Mouse (Mus musculus) testis, adult 2 months (tissue): ENCODE data around the gene BC025920. TPM values are rescaled to one million over a fixed set of nuclear protein-coding genes. Genes with fewer than 3 reads are reported as not detected.

Experiments
- H3K27ac ChIP-seq: fragments of 200-500 bp; 2 replicates; pipeline ENCODE4 v1.5.1; 2012; ENCODE audit warnings: low read depth, low read length; ENCODE audit not compliant: control insufficient read depth, insufficient read depth
- H3K27me3 ChIP-seq: fragments of 200-500 bp; 2 replicates; pipeline ENCODE4 v1.6.1; 2012; ENCODE audit warnings: mild to moderate bottlenecking, low read length, moderate library complexity; ENCODE audit not compliant: control insufficient read depth, insufficient read depth
- H3K36me3 ChIP-seq: fragments of 200-500 bp; 2 replicates; pipeline ENCODE4 v1.6.1; 2012; ENCODE audit warnings: mild to moderate bottlenecking, low read length; ENCODE audit not compliant: control insufficient read depth, insufficient read depth
- H3K4me1 ChIP-seq: fragments of 200-500 bp; 2 replicates; pipeline ENCODE4 v1.6.1; 2012; ENCODE audit warnings: low read length; ENCODE audit not compliant: control insufficient read depth, insufficient read depth
- H3K4me3 ChIP-seq: fragments of 200-500 bp; 2 replicates; pipeline ENCODE4 v1.5.1; 2012; ENCODE audit warnings: low read depth, mild to moderate bottlenecking, low read length, moderate library complexity, mixed read lengths; ENCODE audit not compliant: control insufficient read depth
- CTCF ChIP-seq: fragments of 200-500 bp; IDR thresholded peaks from 2 replicates; pipeline ENCODE4 v1.5.1; 2012; ENCODE audit warnings: low read depth, mild to moderate bottlenecking, inconsistent platforms, low read length, moderate library complexity; ENCODE audit not compliant: control insufficient read depth, insufficient read depth, insufficient replicate concordance
- POLR2A ChIP-seq: fragments of 200-500 bp; IDR thresholded peaks from 2 replicates; pipeline ENCODE4 v1.6.1; 2012; ENCODE audit warnings: low read depth, mild to moderate bottlenecking, inconsistent platforms, low read length, moderate library complexity; ENCODE audit not compliant: control insufficient read depth
- polyA plus RNA-seq: library from polyadenylated mRNA; depleted of rRNA; stranded (reverse); fragments of >200 nt; gene quantifications from 2 replicates; pipeline ENCODE4 v1.2.3, GENCODE M21; 2012

BC025920 gene
- polyA plus RNA-seq, 1 experiment, result 0.68 TPM

DNA sequence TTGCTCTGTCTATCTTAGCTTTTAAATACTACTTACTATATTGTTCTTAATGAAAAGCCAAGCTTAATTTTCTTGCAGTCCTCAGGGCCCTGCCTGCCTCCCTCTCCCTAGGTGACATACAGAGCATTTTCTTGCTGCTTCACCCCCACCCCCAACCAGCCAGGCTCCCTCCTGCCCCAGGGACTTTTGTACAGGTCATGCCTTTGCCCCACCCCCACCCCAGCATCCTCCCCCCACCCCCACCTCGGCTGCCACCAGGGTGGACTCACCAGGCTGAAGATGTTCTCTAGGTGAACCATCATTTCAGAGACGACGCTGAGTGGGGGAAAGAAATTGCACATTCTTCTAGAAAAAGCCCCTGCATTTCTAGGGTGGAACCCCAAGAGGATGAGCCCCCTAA, 7.7 kb upstream of the BC025920 start:
- no peaks in the 10 kb centered on the region for H3K27me3 ChIP-seq
- peaks cover 21% of the 10 kb centered on the region for H3K4me1 ChIP-seq
- H3K4me3 ChIP-seq, result no peak overlapping the region
- TF ChIP-seq POLR2A, result no peak
- TF ChIP-seq CTCF, result no peak
- H3K27ac ChIP-seq, result no peak overlapping the region
- H3K36me3 ChIP-seq, result no peaks in the 10 kb centered on the region

DNA sequence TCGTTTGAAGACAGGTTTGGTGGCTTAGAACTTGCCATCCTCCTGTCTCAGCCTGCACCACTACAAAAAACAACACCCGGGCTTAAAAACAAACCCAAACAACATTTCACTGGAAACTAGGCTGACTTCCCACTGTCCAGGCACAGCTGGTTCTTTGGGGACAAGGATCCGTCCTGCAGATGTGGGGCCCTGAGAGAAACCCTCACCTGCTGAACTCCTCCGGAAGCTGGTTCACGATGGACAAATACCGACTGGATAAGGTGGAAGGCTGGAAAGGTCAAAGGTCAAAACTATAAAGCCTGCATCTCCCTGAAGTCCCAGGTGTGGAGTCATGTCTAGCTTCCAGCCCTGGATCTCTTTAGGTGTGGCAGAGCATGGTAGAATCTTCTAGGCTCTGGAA, 7.2 kb upstream of the BC025920 start:
- TF ChIP-seq CTCF, result no peak
- TF ChIP-seq POLR2A, result no peak
- Histone ChIP-seq H3K27me3 (no peaks in the 10 kb centered on the region), H3K36me3 (no peaks in the 10 kb centered on the region), H3K4me3 (no peak overlapping the region), H3K27ac (no peak overlapping the region), H3K4me1 (peaks cover 21% of the 10 kb centered on the region)

DNA sequence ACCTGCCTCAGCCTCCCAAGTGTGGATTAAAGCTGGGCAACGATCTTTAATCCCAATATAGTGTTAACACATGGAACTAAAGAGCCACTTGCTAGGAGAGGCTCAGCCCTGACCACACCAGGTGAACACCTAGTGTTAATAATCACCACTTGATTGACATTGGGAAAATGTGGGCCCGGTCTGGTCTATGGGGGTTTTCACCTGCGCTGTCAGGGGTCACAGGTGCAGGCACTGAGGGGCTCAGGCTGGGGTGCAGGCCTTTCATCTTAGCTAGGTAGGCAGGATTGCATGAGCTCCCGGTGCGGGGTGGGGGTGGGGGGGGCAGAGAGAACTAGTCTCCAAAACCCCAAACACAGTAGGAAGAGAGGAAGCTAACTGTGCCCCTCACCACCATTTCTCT, 6.4 kb upstream of the BC025920 start:
- Histone ChIP-seq H3K4me3 (no peak overlapping the region), H3K27me3 (no peaks in the 10 kb centered on the region), H3K36me3 (no peaks in the 10 kb centered on the region), H3K27ac (no peak overlapping the region), H3K4me1 (peaks cover 21% of the 10 kb centered on the region)
- TF ChIP-seq POLR2A (no peak), CTCF (no peak)

DNA sequence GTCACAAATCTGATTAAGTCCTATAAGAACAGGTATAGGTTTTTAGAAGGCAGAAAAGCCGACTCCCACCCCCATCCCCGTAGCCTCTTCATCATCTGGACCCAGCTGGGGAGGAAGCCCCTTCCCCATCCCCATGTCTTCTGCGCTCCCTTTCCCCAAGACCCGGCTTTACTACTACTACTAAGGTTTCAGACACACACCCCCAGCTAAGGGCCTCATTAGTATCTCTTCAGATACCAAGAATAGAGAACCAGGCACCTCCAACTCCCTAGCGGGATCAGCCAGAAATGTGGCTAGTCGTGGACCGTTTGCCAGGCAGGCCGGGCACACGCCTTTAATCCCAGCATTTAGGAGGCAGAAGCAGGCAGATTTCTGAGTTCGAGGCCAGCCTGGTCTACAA, 6.0 kb upstream of the BC025920 start:
- TF ChIP-seq POLR2A (no peak), CTCF (no peak)
- no peak overlapping the region for H3K27ac ChIP-seq
- H3K4me1 ChIP-seq, result peaks cover 25% of the 10 kb centered on the region
- H3K4me3 ChIP-seq, result no peak overlapping the region
- no peaks in the 10 kb centered on the region for H3K36me3 ChIP-seq
- H3K27me3 ChIP-seq, result no peaks in the 10 kb centered on the region

DNA sequence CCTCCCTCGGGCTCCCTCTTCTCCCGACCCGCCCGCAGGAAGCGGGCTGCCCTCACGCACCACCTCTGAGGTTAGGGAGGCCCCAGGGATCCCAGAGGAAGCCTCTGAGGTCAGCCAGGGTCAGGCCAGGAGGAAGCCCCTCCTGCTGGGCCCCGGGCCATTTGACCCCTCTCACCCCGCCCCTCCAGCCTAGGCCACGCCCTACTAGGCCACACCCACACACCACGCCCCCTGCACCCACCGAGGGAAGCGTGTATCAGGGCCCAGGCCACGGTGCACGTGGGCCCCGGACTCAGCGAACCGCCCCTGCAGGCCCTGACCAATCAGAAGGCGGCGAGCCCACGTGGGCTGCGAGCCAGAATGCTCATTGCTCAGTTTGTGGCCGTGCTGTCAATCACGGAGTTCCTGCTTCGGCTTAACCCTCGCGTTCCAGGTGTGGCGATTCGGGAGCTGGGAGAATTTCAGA, 5.3 kb upstream of the BC025920 start, which contains the start of gene Tle6:
Gene Tle6, minus strand, starts transcription at position 336 of the 466 bp plus-strand sequence.
- Histone ChIP-seq H3K27ac (peak within 1 kb of the TSS; percentile 73), H3K4me1 (peaks cover 21% of the 10 kb centered on the region), H3K27me3 (no peaks in the 10 kb centered on the region), H3K4me3 (peak within 1 kb of the TSS; percentile 70), H3K36me3 (no peaks in the 10 kb centered on the region)
- TF ChIP-seq CTCF, result no peak
- 0 out of 2 replicates have a peak, but pooled peaks have one; percentile 30 for TF ChIP-seq POLR2A

DNA sequence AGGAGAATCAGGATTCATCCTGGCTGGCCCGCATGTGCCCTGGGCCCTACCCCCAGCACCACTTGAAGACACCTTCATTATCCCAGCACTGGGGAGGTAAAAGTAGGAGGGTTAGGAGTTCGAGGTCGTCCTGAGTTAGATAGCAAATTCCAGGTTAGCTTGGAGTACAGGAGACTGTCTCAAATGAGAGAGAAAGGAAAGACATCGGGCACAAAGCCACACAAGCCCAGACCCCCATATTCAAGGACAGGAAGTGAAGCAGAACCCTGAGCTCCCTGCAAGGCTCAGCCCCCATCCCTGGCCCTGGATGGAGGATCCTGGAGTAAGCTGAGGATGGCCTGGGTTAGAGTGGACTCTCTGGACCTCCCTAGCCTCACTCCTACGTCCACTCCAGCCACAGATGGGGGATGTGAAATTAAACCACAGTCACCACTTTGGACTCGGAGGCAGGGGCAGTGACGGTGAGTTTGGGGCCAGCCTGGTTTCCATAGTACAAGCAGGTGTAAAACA, 4.6 kb upstream of the BC025920 start:
- no peak for TF ChIP-seq CTCF
- no peak for TF ChIP-seq POLR2A
- H3K4me1 ChIP-seq, result peaks cover 23% of the 10 kb centered on the region
- H3K4me3 ChIP-seq, result peak overlapping the region; percentile 70
- H3K27ac ChIP-seq, result peak overlapping the region; percentile 73; the same call in 1 of the 2 replicates
- no peaks in the 10 kb centered on the region for H3K27me3 ChIP-seq
- no peaks in the 10 kb centered on the region for H3K36me3 ChIP-seq

DNA sequence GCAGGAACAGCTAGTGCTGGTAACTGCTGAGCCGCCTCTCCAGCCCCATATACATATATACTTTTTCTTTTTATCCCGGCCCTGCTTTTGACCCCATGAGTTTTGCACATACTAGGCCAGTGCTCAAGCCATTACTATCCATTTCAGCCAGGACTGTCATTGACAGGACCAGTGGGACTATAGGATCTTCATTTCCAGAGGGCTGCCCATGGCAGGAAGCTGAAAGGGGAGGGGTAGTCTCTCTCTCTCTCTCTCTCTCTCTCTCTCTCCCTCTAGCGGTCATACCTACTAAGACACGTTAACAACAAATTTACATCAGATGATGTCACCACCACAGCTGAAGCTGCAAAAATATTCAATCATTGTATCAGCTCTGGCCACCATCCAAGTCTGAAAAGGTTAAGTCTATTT, 3.3 kb upstream of the BC025920 start:
- Histone ChIP-seq H3K27ac (no peak overlapping the region), H3K27me3 (no peaks in the 10 kb centered on the region), H3K4me1 (peaks cover 26% of the 10 kb centered on the region), H3K36me3 (no peaks in the 10 kb centered on the region), H3K4me3 (no peak overlapping the region)
- no peak for TF ChIP-seq POLR2A
- no peak for TF ChIP-seq CTCF
